Mouse (Mus musculus): ENCODE data around the gene Mecom. TPM values are rescaled to one million over a fixed set of nuclear protein-coding genes. Genes with fewer than 3 reads are reported as not detected.

Gene Mecom
- polyA plus RNA-seq, 1 experiment, result 0.47 TPM

DNA sequence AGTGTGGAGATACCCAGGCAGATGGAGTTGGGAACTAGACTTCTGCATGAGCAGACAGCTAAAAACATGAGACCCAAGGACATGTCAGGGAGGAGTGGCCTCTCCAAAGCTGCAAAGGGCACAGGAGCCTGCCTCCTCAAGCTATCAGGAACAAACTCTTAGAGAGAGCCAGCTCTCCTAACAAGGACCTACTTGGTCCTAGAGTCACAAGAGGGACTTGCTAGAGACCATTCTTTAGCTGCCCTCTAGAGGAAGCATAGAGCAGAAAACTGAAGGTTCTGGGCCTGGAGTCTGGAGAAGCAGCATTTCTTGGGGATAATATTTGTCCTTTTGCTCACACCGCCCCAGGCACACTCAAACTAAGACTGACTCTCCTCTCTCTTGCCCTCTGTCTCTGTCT is 99.2 kb downstream of the Mecom start:
- Histone ChIP-seq H3K36me3 (ENCODE audit: control insufficient read depth, insufficient read depth, low read length) (no peaks in the 10 kb centered on the region), H3K4me1 (ENCODE audit: control insufficient read depth, insufficient read depth, insufficient read length) (no peaks in the 10 kb centered on the region), H3K27me3 (ENCODE audit: control insufficient read depth, insufficient read depth, low read length) (no peaks in the 10 kb centered on the region), H3K4me3 (ENCODE audit: extremely low read depth, insufficient read depth, insufficient read length) (no peak overlapping the region), H3K27ac (ENCODE audit: insufficient read depth, low read length) (no peak overlapping the region)
- no peak for DNase-seq (ENCODE audit: low read depth in 1 of 2, low spot score in 2 of 2)
- WGBS, result 83% methylated on average over 1 of the region's 1 CpGs
- no peak for TF ChIP-seq CTCF (IDR thresholded peaks at IDR 0.05; ENCODE audit: extremely low read depth, insufficient read depth, insufficient read length, insufficient replicate concordance)
- no peak for TF ChIP-seq POLR2A (IDR thresholded peaks at IDR 0.05; ENCODE audit: low read depth, low read length)

DNA sequence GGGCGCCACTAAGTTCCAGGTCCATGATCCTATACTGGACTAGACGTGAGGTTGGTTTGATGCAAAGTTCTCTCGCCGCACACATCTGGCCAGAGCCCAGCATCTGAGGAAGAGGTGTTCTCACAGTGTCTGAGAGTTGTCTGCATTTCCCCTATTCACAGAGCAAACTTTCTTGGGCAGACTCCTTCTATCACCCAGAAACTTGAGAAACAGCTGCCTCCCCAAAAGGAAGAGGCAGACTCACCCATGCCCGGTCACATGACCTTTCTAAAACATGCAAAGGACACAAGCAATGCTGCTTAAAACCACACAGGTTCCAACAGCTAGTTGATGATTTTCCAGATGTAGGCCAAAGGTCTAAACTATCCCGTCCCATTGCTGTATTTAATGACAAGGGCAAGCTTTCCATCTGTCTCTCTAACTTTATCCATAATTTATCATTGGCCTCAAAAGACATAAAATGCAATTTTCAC is 101.8 kb downstream of the Mecom start:
- no peak for DNase-seq (ENCODE audit: low read depth in 1 of 2, low spot score in 2 of 2)
- 79% methylated on average over 6 of the region's 6 CpGs for WGBS

DNA sequence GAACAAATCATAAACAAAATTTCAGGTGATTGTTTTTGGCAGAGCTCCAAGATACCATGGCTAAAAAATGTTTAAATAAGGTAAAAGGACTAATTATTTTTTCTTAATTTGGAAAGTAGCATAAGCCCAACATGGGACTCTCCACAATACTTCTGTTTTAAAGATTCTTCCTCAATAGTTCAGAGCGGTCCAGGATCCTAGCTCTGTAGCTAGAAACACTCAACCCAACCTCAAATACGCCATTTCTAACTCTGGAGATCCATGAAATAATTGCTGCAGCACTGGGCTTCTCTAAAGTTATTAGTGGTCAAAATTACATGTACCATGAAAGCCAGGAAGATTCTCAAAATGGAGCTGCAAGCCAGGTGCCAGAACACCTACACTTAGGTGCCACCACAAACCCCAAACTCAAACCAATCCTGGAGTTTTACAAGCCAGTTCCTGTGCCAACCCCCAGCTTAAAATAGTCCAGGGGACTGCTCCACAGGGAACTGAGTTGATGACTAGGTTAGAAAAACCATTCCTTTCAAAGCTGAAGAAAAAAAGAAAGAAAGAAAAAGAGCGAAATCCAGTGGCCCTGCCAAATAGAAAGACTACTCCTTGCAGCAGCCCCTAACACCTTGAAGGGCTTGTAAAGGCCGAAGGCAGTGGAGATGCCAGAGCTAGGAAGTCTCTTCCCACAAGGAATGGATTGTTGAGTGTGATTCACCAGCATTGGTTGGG is 102.4 kb downstream of the Mecom start:
- 87% methylated on average over 4 of the region's 4 CpGs for WGBS
- Histone ChIP-seq H3K4me1 (ENCODE audit: control insufficient read depth, insufficient read depth, insufficient read length) (no peaks in the 10 kb centered on the region), H3K27ac (ENCODE audit: insufficient read depth, low read length) (no peak overlapping the region), H3K36me3 (ENCODE audit: control insufficient read depth, insufficient read depth, low read length) (no peaks in the 10 kb centered on the region), H3K4me3 (ENCODE audit: extremely low read depth, insufficient read depth, insufficient read length) (no peak overlapping the region), H3K27me3 (ENCODE audit: control insufficient read depth, insufficient read depth, low read length) (no peaks in the 10 kb centered on the region)
- no peak for TF ChIP-seq CTCF (IDR thresholded peaks at IDR 0.05; ENCODE audit: extremely low read depth, insufficient read depth, insufficient read length, insufficient replicate concordance)
- TF ChIP-seq POLR2A (IDR thresholded peaks at IDR 0.05; ENCODE audit: low read depth, low read length), result no peak
- no peak for DNase-seq (ENCODE audit: low read depth in 1 of 2, low spot score in 2 of 2)

More for the DNA sequence above, 101.8 kb downstream of the Mecom start:
- H3K36me3 ChIP-seq (ENCODE audit: control insufficient read depth, insufficient read depth, low read length), result no peaks in the 10 kb centered on the region
- TF ChIP-seq CTCF (IDR thresholded peaks at IDR 0.05; ENCODE audit: extremely low read depth, insufficient read depth, insufficient read length, insufficient replicate concordance), result no peak
- no peak overlapping the region for H3K4me3 ChIP-seq (ENCODE audit: extremely low read depth, insufficient read depth, insufficient read length)
- no peaks in the 10 kb centered on the region for H3K27me3 ChIP-seq (ENCODE audit: control insufficient read depth, insufficient read depth, low read length)
- no peaks in the 10 kb centered on the region for H3K4me1 ChIP-seq (ENCODE audit: control insufficient read depth, insufficient read depth, insufficient read length)
- no peak overlapping the region for H3K27ac ChIP-seq (ENCODE audit: insufficient read depth, low read length)

DNA sequence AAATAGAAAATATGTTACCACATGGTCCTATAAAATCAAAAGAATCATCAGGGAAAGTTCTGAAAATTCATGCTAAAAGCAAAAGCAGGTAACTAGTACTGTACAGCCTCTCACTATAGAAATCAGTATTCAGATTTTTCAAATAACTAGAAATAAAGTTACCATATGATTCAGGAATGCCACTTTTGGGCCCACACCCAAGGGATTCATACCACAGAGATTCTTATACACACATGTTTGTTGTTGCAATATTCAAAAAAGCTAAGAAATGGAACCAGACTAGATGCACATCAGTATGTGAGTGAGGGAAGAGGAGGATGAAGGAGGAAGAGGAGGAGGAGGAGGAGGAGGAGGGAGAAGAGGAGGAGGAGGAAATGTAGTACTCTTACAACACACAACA is 106.2 kb downstream of the Mecom start:
- H3K4me1 ChIP-seq (ENCODE audit: control insufficient read depth, insufficient read depth, insufficient read length), result no peaks in the 10 kb centered on the region
- no peaks in the 10 kb centered on the region for H3K27me3 ChIP-seq (ENCODE audit: control insufficient read depth, insufficient read depth, low read length)
- no peak for DNase-seq (ENCODE audit: low read depth in 1 of 2, low spot score in 2 of 2)
- no peak overlapping the region for H3K4me3 ChIP-seq (ENCODE audit: extremely low read depth, insufficient read depth, insufficient read length)
- TF ChIP-seq POLR2A (IDR thresholded peaks at IDR 0.05; ENCODE audit: low read depth, low read length) (no peak), CTCF (IDR thresholded peaks at IDR 0.05; ENCODE audit: extremely low read depth, insufficient read depth, insufficient read length, insufficient replicate concordance) (no peak)
- H3K27ac ChIP-seq (ENCODE audit: insufficient read depth, low read length), result no peak overlapping the region
- no peaks in the 10 kb centered on the region for H3K36me3 ChIP-seq (ENCODE audit: control insufficient read depth, insufficient read depth, low read length)

DNA sequence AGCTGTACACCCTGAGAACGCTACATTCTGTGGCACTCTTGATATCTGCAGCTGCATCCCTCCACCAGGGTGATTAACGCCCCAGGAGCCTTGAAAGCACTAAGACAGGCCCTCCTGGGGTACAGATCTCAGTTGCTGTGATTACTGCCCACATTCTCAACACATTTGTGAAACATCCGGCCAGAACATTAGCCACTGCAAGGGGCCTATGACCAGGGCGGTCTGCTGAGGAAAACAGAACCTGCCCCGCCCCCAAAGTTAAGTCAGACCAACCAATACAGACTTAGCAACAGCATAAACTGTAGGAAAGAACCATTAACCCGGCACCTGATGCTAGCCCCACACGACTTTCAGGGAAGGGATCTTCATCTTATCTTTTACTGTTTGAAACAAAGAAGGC is 109.8 kb downstream of the Mecom start:
- 80% methylated on average over 7 of the region's 7 CpGs for WGBS
- no peaks in the 10 kb centered on the region for H3K27me3 ChIP-seq (ENCODE audit: control insufficient read depth, insufficient read depth, low read length)
- no peak overlapping the region for H3K4me3 ChIP-seq (ENCODE audit: extremely low read depth, insufficient read depth, insufficient read length)
- TF ChIP-seq CTCF (IDR thresholded peaks at IDR 0.05; ENCODE audit: extremely low read depth, insufficient read depth, insufficient read length, insufficient replicate concordance) (no peak), POLR2A (IDR thresholded peaks at IDR 0.05; ENCODE audit: low read depth, low read length) (no peak)
- no peaks in the 10 kb centered on the region for H3K36me3 ChIP-seq (ENCODE audit: control insufficient read depth, insufficient read depth, low read length)
- no peak for DNase-seq (ENCODE audit: low read depth in 1 of 2, low spot score in 2 of 2)
- no peaks in the 10 kb centered on the region for H3K4me1 ChIP-seq (ENCODE audit: control insufficient read depth, insufficient read depth, insufficient read length)
- H3K27ac ChIP-seq (ENCODE audit: insufficient read depth, low read length), result no peak overlapping the region

DNA sequence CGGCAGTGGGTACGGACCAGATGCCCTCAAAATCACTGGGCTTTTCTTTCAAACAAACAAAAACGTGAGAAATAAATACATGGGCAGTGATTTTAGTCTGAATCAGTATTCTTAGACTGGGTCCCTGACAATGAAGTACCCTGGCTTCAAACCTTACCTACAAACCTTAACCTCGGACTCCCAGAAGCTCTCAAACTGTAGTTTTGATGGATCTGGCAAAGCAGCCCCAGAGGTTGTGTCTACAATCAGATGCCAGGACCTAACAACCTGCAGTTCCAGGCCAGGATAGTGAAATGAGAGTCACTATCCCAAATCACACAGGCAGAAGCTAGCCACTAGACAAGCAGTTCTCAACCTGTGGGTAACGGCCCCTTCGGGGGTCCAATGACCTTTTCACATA is 111.2 kb downstream of the Mecom start:
- TF ChIP-seq CTCF (IDR thresholded peaks at IDR 0.05; ENCODE audit: extremely low read depth, insufficient read depth, insufficient read length, insufficient replicate concordance) (no peak), POLR2A (IDR thresholded peaks at IDR 0.05; ENCODE audit: low read depth, low read length) (no peak)
- WGBS, result 89% methylated on average over 6 of the region's 6 CpGs
- DNase-seq (ENCODE audit: low read depth in 1 of 2, low spot score in 2 of 2), result no peak

DNA sequence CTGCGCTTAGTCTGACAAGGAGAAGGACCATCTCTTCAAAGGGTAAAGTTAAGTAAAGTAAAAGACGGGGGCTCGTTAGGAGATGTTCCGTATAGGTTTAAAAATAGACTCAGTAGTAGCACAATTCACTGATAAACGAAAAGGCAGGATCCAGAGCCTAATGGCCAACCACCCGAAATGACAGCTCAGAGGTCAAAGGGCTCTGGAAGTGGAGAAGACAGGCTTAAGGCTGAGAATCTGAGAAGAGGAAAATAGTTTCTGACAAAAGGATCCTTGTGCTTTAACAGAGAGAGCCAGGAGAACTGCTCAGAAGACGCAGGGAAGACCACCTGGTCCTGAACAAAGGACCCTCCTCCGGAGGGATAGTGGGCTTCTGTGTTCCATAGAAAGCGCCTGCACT is 111.7 kb downstream of the Mecom start:
- Histone ChIP-seq H3K4me3 (ENCODE audit: extremely low read depth, insufficient read depth, insufficient read length) (no peak overlapping the region), H3K27me3 (ENCODE audit: control insufficient read depth, insufficient read depth, low read length) (no peaks in the 10 kb centered on the region), H3K4me1 (ENCODE audit: control insufficient read depth, insufficient read depth, insufficient read length) (no peaks in the 10 kb centered on the region), H3K27ac (ENCODE audit: insufficient read depth, low read length) (no peak overlapping the region), H3K36me3 (ENCODE audit: control insufficient read depth, insufficient read depth, low read length) (no peaks in the 10 kb centered on the region)
- no peak for DNase-seq (ENCODE audit: low read depth in 1 of 2, low spot score in 2 of 2)
- WGBS, result 85% methylated on average over 9 of the region's 9 CpGs
- TF ChIP-seq CTCF (IDR thresholded peaks at IDR 0.05; ENCODE audit: extremely low read depth, insufficient read depth, insufficient read length, insufficient replicate concordance) (no peak), POLR2A (IDR thresholded peaks at IDR 0.05; ENCODE audit: low read depth, low read length) (no peak)

More for the DNA sequence above, 111.2 kb downstream of the Mecom start:
- Histone ChIP-seq H3K27ac (ENCODE audit: insufficient read depth, low read length) (no peak overlapping the region), H3K27me3 (ENCODE audit: control insufficient read depth, insufficient read depth, low read length) (no peaks in the 10 kb centered on the region), H3K36me3 (ENCODE audit: control insufficient read depth, insufficient read depth, low read length) (no peaks in the 10 kb centered on the region), H3K4me1 (ENCODE audit: control insufficient read depth, insufficient read depth, insufficient read length) (no peaks in the 10 kb centered on the region), H3K4me3 (ENCODE audit: extremely low read depth, insufficient read depth, insufficient read length) (no peak overlapping the region)
